Mouse (Mus musculus) liver, postnatal 0 days (tissue): ENCODE measurements at regions not wholly inside any gene's neighbourhood (a gene's known extent, or its start where the extent isn't known, plus 50 kb on each side); places are given as distances from the start of the nearest gene placed in this dataset.

Experiments used
- CTCF ChIP-seq: sonication (generic); IDR thresholded peaks from 2 replicates; pipeline ENCODE4 v1.5.1; 2016; ENCODE audit warnings: antibody characterized with exemption, low read depth
- EP300 ChIP-seq: IDR thresholded peaks from 2 replicates; pipeline ENCODE4 v1.6.1; 2016; ENCODE audit warnings: antibody characterized with exemption, low read depth, mild to moderate bottlenecking

- no peak for TF ChIP-seq CTCF
- TF ChIP-seq EP300 = no peak
Observed at GRCm38 (mm10) chr3:41465893-41466292, 89.6 kb upstream of the Jade1 start.
